Mouse (Mus musculus): ENCODE data around the gene Eif2b4. TPM values are rescaled to one million over a fixed set of nuclear protein-coding genes. Genes with fewer than 3 reads are reported as not detected.
A peak's percentile ranks its signal among the peaks of the same experiment; 100 is the strongest.

The Eif2b4 gene
- polyA plus RNA-seq (2015; fragmentation: Nextera tagmentation; extraction: Ambion mirVana) = 58.0 and 67.3 TPM in 2 replicates

DNA sequence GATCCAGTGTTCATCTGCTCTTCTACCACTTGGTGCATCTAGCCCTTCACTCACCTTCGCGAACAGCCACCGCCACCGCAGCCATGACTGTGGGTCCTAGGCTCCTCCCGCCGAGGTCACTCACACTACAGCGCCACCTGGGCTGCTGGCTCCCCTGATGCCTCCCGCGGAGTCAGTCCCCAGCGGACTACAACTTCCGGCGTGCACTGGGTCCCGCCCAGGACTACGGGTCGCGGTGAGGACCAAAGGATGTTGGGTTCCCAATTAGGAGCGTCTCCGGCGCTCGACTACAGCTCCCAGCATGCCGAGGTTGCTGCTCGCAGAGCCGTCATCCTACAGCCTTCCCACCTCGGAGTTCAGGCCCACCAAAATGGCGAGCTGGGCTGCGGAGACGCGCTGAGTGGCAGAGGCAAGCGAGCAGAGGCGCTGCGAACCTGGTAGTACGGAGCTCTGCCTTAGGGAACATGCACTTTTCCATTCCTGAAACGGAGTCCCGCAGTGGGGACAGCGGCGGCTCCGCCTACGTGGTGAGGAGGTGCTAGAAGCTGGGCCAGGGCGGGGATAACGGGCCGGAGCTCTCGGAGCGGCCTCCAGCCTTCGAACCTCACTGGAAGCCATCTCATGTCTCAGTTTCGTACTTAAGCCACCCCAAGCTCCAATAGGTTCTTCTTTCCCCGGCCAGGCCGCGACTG is at the start of gene Eif2b4, which contains the start of gene Snx17:
Eif2b4 (minus strand) TSS at position 492 of the 692 bp plus-strand sequence.
Snx17 (plus strand) TSS at position 289 of the 692 bp plus-strand sequence.
- Histone ChIP-seq H3K27ac (peak within 1 kb of the TSS; percentile 87), H3K4me3 (replicated peaks) (peak within 1 kb of the TSS; percentile 67), H3K36me3 (peaks cover 50% of the 10 kb centered on the region), H3K9ac (peak within 1 kb of the TSS; percentile 93), H3K9me3 (no peaks in the 10 kb centered on the region), H3K27me3 (replicated peaks) (no peaks in the 10 kb centered on the region), H3K4me2 (replicated peaks) (peak within 1 kb of the TSS; percentile 80), H3K4me1 (replicated peaks) (peaks cover 17% of the 10 kb centered on the region; the same call in 1 of the 2 replicates)
- ATAC-seq = peak; percentile 98
- WGBS = under 1% methylated on average over 48 of the region's 48 CpGs

GRCm38 (mm10) chr5:31242191-31242590 is 49.0 kb upstream of the Eif2b4 start:
- ATAC-seq = no peak
- Histone ChIP-seq H3K27me3 (replicated peaks) (no peaks in the 10 kb centered on the region), H3K4me2 (replicated peaks) (peak overlapping the region; percentile 80), H3K27ac (no peak overlapping the region), H3K9me3 (no peaks in the 10 kb centered on the region), H3K4me3 (replicated peaks) (peak overlapping the region; percentile 99), H3K9ac (peak overlapping the region; percentile 99), H3K36me3 (peaks cover 24% of the 10 kb centered on the region), H3K4me1 (replicated peaks) (0 out of 2 replicates have a peak, but pooled peaks cover 7% of the 10 kb centered on the region)
- WGBS = 21% methylated on average over 10 of the region's 10 CpGs

GRCm38 (mm10) chr5:31241522-31242034 is 48.3 kb upstream of the Eif2b4 start:
- WGBS = under 1% methylated on average over 13 of the region's 13 CpGs

GRCm38 (mm10) chr5:31240637-31241521 is 47.6 kb upstream of the Eif2b4 start, which contains the start of the genes Nrbp1 and Gm9970:
Nrbp1 (plus strand) TSS chr5:31240864.
Gm9970 (minus strand) TSS chr5:31241232.
- Histone ChIP-seq H3K27me3 (replicated peaks) (no peaks in the 10 kb centered on the region), H3K27ac (peak within 1 kb of the TSS; percentile 99), H3K4me3 (replicated peaks) (peak within 1 kb of the TSS; percentile 99), H3K4me2 (replicated peaks) (peak within 1 kb of the TSS; percentile 80), H3K9me3 (no peaks in the 10 kb centered on the region), H3K4me1 (replicated peaks) (0 out of 2 replicates have a peak, but pooled peaks cover 7% of the 10 kb centered on the region), H3K36me3 (peaks cover 18% of the 10 kb centered on the region), H3K9ac (peak within 1 kb of the TSS; percentile 99)
- WGBS = under 1% methylated on average over 81 of the region's 103 CpGs
- peak; percentile 99 for ATAC-seq

More at GRCm38 (mm10) chr5:31241522-31242034, 48.3 kb upstream of the Eif2b4 start:
- ATAC-seq = no peak
- Histone ChIP-seq H3K4me2 (replicated peaks) (peak overlapping the region; percentile 80), H3K9ac (peak overlapping the region; percentile 99), H3K9me3 (no peaks in the 10 kb centered on the region), H3K4me1 (replicated peaks) (0 out of 2 replicates have a peak, but pooled peaks cover 7% of the 10 kb centered on the region), H3K27me3 (replicated peaks) (no peaks in the 10 kb centered on the region), H3K27ac (peak overlapping the region; percentile 99), H3K36me3 (peaks cover 24% of the 10 kb centered on the region), H3K4me3 (replicated peaks) (peak overlapping the region; percentile 99)

- no peak overlapping the region for H3K27ac ChIP-seq
- ATAC-seq = no peak
Observed at GRCm38 (mm10) chr5:31226641-31227040, 33.4 kb upstream of the Eif2b4 start.

GRCm38 (mm10) chr5:31222696-31223095 is 29.5 kb upstream of the Eif2b4 start:
- no peaks in the 10 kb centered on the region for H3K27me3 ChIP-seq (replicated peaks)
- ATAC-seq = no peak
- WGBS = 94% methylated on average over 9 of the region's 9 CpGs

More at GRCm38 (mm10) chr5:31226641-31227040, 33.4 kb upstream of the Eif2b4 start:
- Histone ChIP-seq H3K9ac (no peak overlapping the region), H3K4me1 (replicated peaks) (no peaks in the 10 kb centered on the region), H3K4me2 (replicated peaks) (no peak overlapping the region), H3K9me3 (no peaks in the 10 kb centered on the region), H3K36me3 (no peaks in the 10 kb centered on the region), H3K27me3 (replicated peaks) (no peaks in the 10 kb centered on the region), H3K4me3 (replicated peaks) (no peak overlapping the region)
- 77% methylated on average over 1 of the region's 1 CpGs for WGBS

GRCm38 (mm10) chr5:31221304-31221945 is 28.2 kb upstream of the Eif2b4 start:
- H3K4me2 ChIP-seq (replicated peaks) = peak overlapping the region; percentile 79
- peak overlapping the region; percentile 74 for H3K9ac ChIP-seq
- WGBS = 11% methylated on average over 11 of the region's 11 CpGs
- H3K27ac ChIP-seq = peak overlapping the region; percentile 84
- no peak for ATAC-seq
- H3K4me1 ChIP-seq (replicated peaks) = peaks cover 4% of the 10 kb centered on the region; the same call in 1 of the 2 replicates
- H3K4me3 ChIP-seq (replicated peaks) = peak overlapping the region; percentile 94
- no peaks in the 10 kb centered on the region for H3K27me3 ChIP-seq (replicated peaks)
- H3K9me3 ChIP-seq = no peaks in the 10 kb centered on the region
- no peaks in the 10 kb centered on the region for H3K36me3 ChIP-seq

More at GRCm38 (mm10) chr5:31222696-31223095, 29.5 kb upstream of the Eif2b4 start:
- H3K36me3 ChIP-seq = no peaks in the 10 kb centered on the region
- H3K27ac ChIP-seq = no peak overlapping the region
- peaks cover 4% of the 10 kb centered on the region; the same call in 1 of the 2 replicates for H3K4me1 ChIP-seq (replicated peaks)
- no peaks in the 10 kb centered on the region for H3K9me3 ChIP-seq
- no peak overlapping the region for H3K9ac ChIP-seq
- no peak overlapping the region for H3K4me3 ChIP-seq (replicated peaks)
- no peak overlapping the region for H3K4me2 ChIP-seq (replicated peaks)

DNA sequence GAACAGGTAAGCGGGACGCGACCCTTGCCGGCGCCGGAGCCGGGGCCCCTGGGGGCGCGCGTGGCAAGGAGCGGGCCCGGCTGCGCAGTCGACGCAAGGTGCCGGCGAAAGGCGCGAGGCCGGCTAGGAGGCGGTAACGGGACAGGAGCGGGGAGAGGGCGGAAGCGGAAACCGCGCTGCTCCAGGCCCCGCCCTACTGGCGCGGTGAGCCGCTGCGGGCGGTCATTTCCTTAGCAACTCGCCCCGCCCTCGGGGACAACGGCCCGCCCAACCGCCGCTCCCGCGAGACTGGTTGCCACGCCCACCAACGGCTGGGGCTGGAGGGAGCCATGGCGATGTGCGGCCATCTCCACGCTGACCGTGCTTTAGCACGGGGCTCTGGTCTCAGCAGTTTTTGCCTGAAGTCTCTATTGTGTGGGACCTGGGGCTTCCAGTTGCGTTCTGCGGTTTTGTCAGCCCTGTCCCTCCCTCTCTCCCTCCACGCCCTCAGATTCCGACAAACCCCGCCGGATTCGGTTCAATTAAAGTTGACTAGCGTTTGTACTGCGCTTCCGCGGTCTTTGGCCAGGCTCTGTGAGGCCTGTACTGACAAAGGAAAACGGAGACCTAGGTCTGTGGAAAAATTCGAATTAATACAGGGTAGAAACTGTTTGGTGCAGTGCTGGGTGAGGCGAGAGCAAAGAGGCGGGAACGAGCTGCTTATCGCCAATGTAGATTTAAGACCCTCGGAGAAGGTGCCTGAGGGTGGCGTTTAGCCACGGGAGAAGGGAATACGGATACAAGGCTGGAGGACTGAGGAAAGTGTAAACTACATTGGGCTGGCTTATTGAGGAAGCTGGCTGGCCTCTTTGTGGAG is 27.4 kb upstream of the Eif2b4 start, which contains the start of gene Ppm1g:
Ppm1g (minus strand) TSS at position 240 of the 856 bp plus-strand sequence.
- no peaks in the 10 kb centered on the region for H3K27me3 ChIP-seq (replicated peaks)
- peak within 1 kb of the TSS; percentile 91 for H3K27ac ChIP-seq
- WGBS = under 1% methylated on average over 70 of the region's 70 CpGs
- H3K4me1 ChIP-seq (replicated peaks) = peaks cover 4% of the 10 kb centered on the region; the same call in 1 of the 2 replicates
- H3K4me2 ChIP-seq (replicated peaks) = peak within 1 kb of the TSS; percentile 79
- peak within 1 kb of the TSS; percentile 94 for H3K4me3 ChIP-seq (replicated peaks)
- H3K9ac ChIP-seq = peak within 1 kb of the TSS; percentile 86
- ATAC-seq = peak; percentile 98
- H3K36me3 ChIP-seq = no peaks in the 10 kb centered on the region
- no peaks in the 10 kb centered on the region for H3K9me3 ChIP-seq

GRCm38 (mm10) chr5:31219911-31220447 is 26.7 kb upstream of the Eif2b4 start:
- WGBS = under 1% methylated on average over 40 of the region's 40 CpGs
- peak overlapping the region; percentile 86 for H3K9ac ChIP-seq
- peak overlapping the region; percentile 91 for H3K27ac ChIP-seq
- peak overlapping the region; percentile 75 for H3K4me2 ChIP-seq (replicated peaks)
- peaks cover 4% of the 10 kb centered on the region; the same call in 1 of the 2 replicates for H3K4me1 ChIP-seq (replicated peaks)
- H3K9me3 ChIP-seq = no peaks in the 10 kb centered on the region
- peak overlapping the region; percentile 94 for H3K4me3 ChIP-seq (replicated peaks)
- no peaks in the 10 kb centered on the region for H3K36me3 ChIP-seq
- no peaks in the 10 kb centered on the region for H3K27me3 ChIP-seq (replicated peaks)
- ATAC-seq = no peak; the same call in 1 of the 2 replicates

DNA sequence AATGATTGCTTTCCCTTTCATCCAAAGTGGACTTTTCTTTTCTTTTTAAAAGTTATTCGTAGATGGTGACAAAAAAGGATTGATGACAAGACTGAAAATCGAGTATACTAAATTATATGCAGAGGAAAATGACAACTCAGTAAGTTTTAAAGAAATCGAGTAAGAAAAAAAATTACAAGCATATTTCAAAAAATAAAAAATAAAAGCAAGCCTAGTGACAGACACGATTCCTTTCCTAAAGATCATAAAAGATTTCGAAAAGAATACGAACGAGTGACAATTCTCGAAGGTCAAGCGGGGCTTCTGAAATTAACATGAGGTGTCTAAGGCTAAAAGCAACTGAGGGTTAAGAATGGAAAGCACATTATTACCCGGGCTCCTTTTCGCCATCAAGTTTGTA is 26.2 kb upstream of the Eif2b4 start:
- ATAC-seq = no peak
- Histone ChIP-seq H3K4me3 (replicated peaks) (peak overlapping the region; percentile 94), H3K9ac (peak overlapping the region; percentile 86), H3K4me1 (replicated peaks) (peaks cover 4% of the 10 kb centered on the region; the same call in 1 of the 2 replicates), H3K36me3 (no peaks in the 10 kb centered on the region), H3K27ac (0 out of 2 replicates have a peak overlapping the region, but pooled peaks have one; percentile 91), H3K9me3 (no peaks in the 10 kb centered on the region), H3K27me3 (replicated peaks) (no peaks in the 10 kb centered on the region), H3K4me2 (replicated peaks) (peak overlapping the region; percentile 75)
- 1% methylated on average over 11 of the region's 11 CpGs for WGBS
